Mouse (Mus musculus): ENCODE results near the gene Tmem72. TPM values are rescaled to one million over a fixed set of nuclear protein-coding genes. Genes with fewer than 3 reads are reported as not detected.

Tmem72 gene
- polyA plus RNA-seq, 1 experiment, result 0.04 TPM

- H3K36me3 ChIP-seq (ENCODE audit: control insufficient read depth, insufficient read depth, low read length), result no peaks in the 10 kb centered on the region
- no peak overlapping the region for H3K4me3 ChIP-seq (ENCODE audit: control insufficient read depth, low read depth, low read length)
- H3K4me1 ChIP-seq (ENCODE audit: control insufficient read depth, insufficient read depth, low read length), result no peaks in the 10 kb centered on the region
- no peak overlapping the region for H3K27ac ChIP-seq (ENCODE audit: control insufficient read depth, insufficient read depth, low read depth, low read length)
- no peaks in the 10 kb centered on the region for H3K27me3 ChIP-seq (ENCODE audit: control insufficient read depth, insufficient read depth, low read length)
- TF ChIP-seq CTCF (IDR thresholded peaks at IDR 0.05; ENCODE audit: control insufficient read depth, insufficient read depth, insufficient replicate concordance, low read depth, low read length) (no peak), POLR2A (IDR thresholded peaks at IDR 0.05; ENCODE audit: control insufficient read depth, low read depth, low read length) (no peak)
These were observed 80.0 kb downstream of the Tmem72 start for GRCm38 (mm10) chr6:116636581-116637235.

GRCm38 (mm10) chr6:116635251-116636180 lies 81.2 kb downstream of the Tmem72 start:
- no peaks in the 10 kb centered on the region for H3K27me3 ChIP-seq (ENCODE audit: control insufficient read depth, insufficient read depth, low read length)
- no peaks in the 10 kb centered on the region for H3K36me3 ChIP-seq (ENCODE audit: control insufficient read depth, insufficient read depth, low read length)
- H3K4me3 ChIP-seq (ENCODE audit: control insufficient read depth, low read depth, low read length), result no peak overlapping the region
- no peak for TF ChIP-seq POLR2A (IDR thresholded peaks at IDR 0.05; ENCODE audit: control insufficient read depth, low read depth, low read length)
- no peak for TF ChIP-seq CTCF (IDR thresholded peaks at IDR 0.05; ENCODE audit: control insufficient read depth, insufficient read depth, insufficient replicate concordance, low read depth, low read length)
- no peak overlapping the region for H3K27ac ChIP-seq (ENCODE audit: control insufficient read depth, insufficient read depth, low read depth, low read length)
- no peaks in the 10 kb centered on the region for H3K4me1 ChIP-seq (ENCODE audit: control insufficient read depth, insufficient read depth, low read length)

DNA sequence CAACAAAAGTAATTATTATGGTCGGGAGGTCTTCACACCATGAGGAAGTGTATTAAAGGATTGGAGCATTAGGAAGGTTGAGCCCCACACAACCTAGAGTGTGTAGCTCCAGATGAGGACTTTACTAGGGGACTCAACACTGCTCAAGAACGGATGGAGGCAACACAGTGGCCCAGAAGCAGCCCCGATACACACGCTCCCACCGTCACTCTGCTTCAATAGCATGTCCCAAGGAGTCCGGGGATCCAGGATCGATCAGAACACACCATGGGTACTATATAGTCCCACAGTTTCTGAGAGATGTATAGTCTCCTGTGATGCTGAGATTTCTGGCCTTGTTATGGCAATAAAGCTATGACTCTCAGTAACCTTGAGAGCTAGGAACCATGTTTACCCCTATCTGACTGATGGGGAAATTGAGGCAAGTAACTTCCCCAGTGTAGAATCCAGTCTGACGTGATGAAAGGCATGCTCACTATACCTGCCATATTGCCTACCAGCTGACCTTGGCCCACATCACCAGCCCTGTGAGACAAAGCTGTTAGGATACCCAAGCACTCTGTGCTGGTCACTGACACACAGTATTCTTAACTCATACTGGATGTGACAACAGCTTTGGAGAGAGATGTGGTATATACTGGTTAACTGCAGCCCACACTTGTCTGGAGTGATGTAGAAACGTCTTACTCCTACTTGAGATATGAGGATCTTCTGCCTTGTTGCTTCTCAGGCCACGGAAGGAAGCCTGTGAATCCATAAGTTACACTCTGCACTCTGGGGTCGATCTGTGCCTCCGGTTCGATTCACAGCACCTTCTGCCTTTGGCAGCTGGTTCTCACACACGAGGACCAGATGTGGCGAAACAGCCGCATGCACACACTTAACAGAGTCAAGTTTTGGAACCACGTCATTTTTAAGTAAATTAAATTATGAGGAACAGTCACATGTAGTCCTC lies 82.7 kb downstream of the Tmem72 start:
- Histone ChIP-seq H3K36me3 (ENCODE audit: control insufficient read depth, insufficient read depth, low read length) (no peaks in the 10 kb centered on the region), H3K27ac (ENCODE audit: control insufficient read depth, insufficient read depth, low read depth, low read length) (no peak overlapping the region), H3K4me1 (ENCODE audit: control insufficient read depth, insufficient read depth, low read length) (no peaks in the 10 kb centered on the region), H3K27me3 (ENCODE audit: control insufficient read depth, insufficient read depth, low read length) (no peaks in the 10 kb centered on the region), H3K4me3 (ENCODE audit: control insufficient read depth, low read depth, low read length) (no peak overlapping the region)
- TF ChIP-seq CTCF (IDR thresholded peaks at IDR 0.05; ENCODE audit: control insufficient read depth, insufficient read depth, insufficient replicate concordance, low read depth, low read length), result no peak
- TF ChIP-seq POLR2A (IDR thresholded peaks at IDR 0.05; ENCODE audit: control insufficient read depth, low read depth, low read length), result no peak

DNA sequence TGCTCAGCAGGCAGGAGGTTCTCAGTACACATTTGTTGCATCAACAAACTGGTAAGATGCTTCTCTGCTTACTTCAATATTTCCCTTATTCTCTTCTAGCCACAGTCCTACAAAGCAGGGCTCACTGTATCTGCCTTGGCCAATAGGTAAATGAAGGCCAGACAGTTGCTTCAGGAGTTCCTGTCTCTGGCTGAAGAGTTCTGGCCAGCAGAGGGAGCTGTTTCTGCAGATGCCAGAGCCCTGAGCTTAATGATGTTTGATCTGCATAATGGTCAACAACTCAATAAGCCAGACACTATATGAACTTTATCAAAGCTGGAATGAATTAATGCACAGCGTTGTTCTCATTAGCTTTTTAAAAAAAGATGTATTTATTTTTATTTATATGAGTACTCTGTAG lies 84.6 kb downstream of the Tmem72 start:
- TF ChIP-seq CTCF (IDR thresholded peaks at IDR 0.05; ENCODE audit: control insufficient read depth, insufficient read depth, insufficient replicate concordance, low read depth, low read length), result peak; percentile 47; the same call in 1 of the 2 replicates
- no peak for TF ChIP-seq POLR2A (IDR thresholded peaks at IDR 0.05; ENCODE audit: control insufficient read depth, low read depth, low read length)
- Histone ChIP-seq H3K27ac (ENCODE audit: control insufficient read depth, insufficient read depth, low read depth, low read length) (no peak overlapping the region), H3K4me3 (ENCODE audit: control insufficient read depth, low read depth, low read length) (no peak overlapping the region)

DNA sequence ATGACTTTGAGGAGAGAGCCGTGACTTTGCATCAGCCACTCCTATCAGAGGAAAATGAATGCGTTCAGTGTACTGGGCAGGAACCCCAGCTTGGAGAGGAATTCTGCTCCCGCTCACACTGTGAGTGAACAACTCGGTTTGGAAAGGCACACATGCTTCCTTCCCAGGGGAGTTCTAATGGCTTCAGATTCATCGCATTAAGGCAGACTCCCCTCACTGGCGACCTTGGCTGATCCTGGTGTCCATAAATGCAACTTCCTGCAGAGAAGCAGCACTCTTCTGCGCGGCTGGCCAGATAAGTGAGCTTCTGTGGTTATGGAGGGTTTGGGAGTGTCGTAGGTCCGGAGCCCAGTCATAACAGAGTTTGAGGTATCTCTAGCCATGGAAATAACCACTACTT lies 86.9 kb downstream of the Tmem72 start:
- no peaks in the 10 kb centered on the region for H3K4me1 ChIP-seq (ENCODE audit: control insufficient read depth, insufficient read depth, low read length)
- H3K4me3 ChIP-seq (ENCODE audit: control insufficient read depth, low read depth, low read length), result no peak overlapping the region
- no peak overlapping the region for H3K27ac ChIP-seq (ENCODE audit: control insufficient read depth, insufficient read depth, low read depth, low read length)
- no peaks in the 10 kb centered on the region for H3K27me3 ChIP-seq (ENCODE audit: control insufficient read depth, insufficient read depth, low read length)
- no peaks in the 10 kb centered on the region for H3K36me3 ChIP-seq (ENCODE audit: control insufficient read depth, insufficient read depth, low read length)
- TF ChIP-seq POLR2A (IDR thresholded peaks at IDR 0.05; ENCODE audit: control insufficient read depth, low read depth, low read length), result no peak
- TF ChIP-seq CTCF (IDR thresholded peaks at IDR 0.05; ENCODE audit: control insufficient read depth, insufficient read depth, insufficient replicate concordance, low read depth, low read length), result no peak

More for the DNA sequence above, 84.6 kb downstream of the Tmem72 start:
- Histone ChIP-seq H3K4me1 (ENCODE audit: control insufficient read depth, insufficient read depth, low read length) (no peaks in the 10 kb centered on the region), H3K27me3 (ENCODE audit: control insufficient read depth, insufficient read depth, low read length) (no peaks in the 10 kb centered on the region), H3K36me3 (ENCODE audit: control insufficient read depth, insufficient read depth, low read length) (no peaks in the 10 kb centered on the region)

Other genes starting within 250 kb of the Tmem72 start
- gene Olfr211, start 227.8 kb downstream of the Tmem72 start, polyA plus RNA-seq (2012; rRNA removed), result not detected in 2 replicates
- 2.5 and 2.9 TPM in 2 replicates for gene Olfr212, start 210.4 kb downstream of the Tmem72 start, polyA plus RNA-seq (2012; rRNA removed)
- not detected in 2 replicates for gene Olfr213, start 178.5 kb downstream of the Tmem72 start, polyA plus RNA-seq (2012; rRNA removed)
- 0.14 TPM in 1 of 2 replicates, not detected in the other for gene Gm5580, start 165.8 kb downstream of the Tmem72 start, polyA plus RNA-seq (2012; rRNA removed)
- gene Olfr214, start 162.7 kb downstream of the Tmem72 start, polyA plus RNA-seq (2012; rRNA removed), result not detected in 2 replicates
- 0.59 and 0.89 TPM in 2 replicates for gene Olfr215, start 132.7 kb downstream of the Tmem72 start, polyA plus RNA-seq (2012; rRNA removed)
- 5.1 and 6.0 TPM in 2 replicates for gene Zfp422, start 87.9 kb downstream of the Tmem72 start, polyA plus RNA-seq (2012; rRNA removed)
- 0.20 and 0.28 TPM in 2 replicates for gene Depp1, start 66.3 kb downstream of the Tmem72 start, polyA plus RNA-seq (2012; rRNA removed)
- gene Rassf4, start 43.0 kb downstream of the Tmem72 start, polyA plus RNA-seq (2012; rRNA removed), result 1.2 TPM in 2 replicates